Mouse (Mus musculus) naive thymus-derived CD4-positive, alpha-beta T cell, adult 2 months (primary cell): ENCODE data around the gene Pcsk5.

Experiments
- DNase-seq: peaks from one replicate; pipeline ENCODE4 v3.0.0-alpha.2; 2011; ENCODE audit warnings: low read depth

Gene Pcsk5

DNA sequence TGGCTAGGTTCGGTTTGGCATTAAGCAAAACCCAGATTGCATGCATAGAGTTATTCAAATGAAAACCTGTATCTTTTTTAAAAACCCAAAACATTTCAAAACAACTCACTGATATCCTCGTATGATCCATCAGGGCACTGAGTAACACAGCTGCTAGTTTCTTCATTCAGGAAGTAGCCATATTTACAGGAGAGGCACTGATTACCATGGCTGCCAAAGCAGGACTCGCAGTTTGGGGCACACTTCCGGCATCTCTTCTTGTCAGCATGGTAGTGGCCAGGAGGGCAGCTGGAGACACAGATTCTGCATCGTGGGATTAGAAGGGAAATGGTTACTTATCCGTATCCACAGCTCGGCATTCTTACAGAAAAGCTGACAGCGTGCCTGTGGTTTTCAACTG, 265.1 kb downstream of the Pcsk5 start:
- DNase-seq, result no peak

DNA sequence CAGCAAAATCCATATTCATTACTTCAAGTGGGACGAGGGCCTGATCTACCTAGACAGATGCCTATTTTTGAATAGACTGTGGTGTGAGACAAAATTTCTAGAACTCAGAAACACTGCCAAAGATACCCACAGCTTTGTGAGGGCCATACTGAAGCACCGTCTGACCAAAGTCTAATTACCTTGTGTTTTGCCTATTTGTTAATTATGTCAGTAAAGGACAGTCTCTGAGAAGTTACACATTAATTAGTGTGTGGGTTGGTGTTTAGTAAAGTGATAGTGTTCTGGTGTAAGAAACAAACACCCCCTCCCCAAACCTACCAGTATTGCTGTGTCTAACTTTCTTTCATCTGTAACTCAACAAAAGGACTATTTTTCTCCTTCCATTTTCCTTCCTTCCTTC, 266.5 kb downstream of the Pcsk5 start:
- DNase-seq, result no peak

DNA sequence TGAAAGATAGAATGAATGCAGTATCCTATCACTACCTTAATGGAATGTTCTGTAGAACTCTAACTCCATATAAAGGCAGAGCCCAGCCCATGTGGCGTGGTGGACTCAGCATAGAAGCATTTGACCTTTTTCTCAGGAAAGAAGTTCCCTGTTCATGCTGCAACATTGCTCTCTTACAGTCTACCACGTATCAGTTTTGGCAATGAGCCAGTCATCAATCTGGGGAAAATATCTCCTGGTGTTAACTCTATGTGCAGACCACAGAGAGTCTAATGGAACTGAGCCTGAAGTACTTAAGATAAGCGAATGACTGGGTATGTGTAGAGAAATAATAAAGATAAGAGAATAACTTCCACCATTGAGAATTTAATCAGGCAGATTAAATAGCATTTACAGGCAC, 270.2 kb downstream of the Pcsk5 start:
- DNase-seq, result no peak

DNA sequence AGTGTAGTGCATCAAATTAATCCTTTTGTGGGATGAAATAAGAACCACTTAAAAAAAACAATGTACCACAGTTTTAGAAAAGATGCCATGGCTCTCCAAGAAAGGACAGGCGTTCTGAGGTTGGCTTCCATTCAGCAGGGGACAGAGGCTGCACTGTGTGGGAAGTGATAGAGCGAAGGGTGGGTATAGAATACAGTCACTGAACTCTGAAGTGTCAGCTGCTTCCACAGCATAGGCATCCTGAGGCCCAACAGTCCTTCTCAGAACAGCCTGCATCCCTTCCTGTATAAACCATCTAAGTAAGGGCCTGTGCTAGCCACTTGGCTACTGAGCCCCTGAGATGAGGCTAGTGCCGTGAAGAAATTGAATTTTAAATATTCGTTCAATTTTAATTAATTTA, 271.3 kb downstream of the Pcsk5 start:
- DNase-seq, result no peak

DNA sequence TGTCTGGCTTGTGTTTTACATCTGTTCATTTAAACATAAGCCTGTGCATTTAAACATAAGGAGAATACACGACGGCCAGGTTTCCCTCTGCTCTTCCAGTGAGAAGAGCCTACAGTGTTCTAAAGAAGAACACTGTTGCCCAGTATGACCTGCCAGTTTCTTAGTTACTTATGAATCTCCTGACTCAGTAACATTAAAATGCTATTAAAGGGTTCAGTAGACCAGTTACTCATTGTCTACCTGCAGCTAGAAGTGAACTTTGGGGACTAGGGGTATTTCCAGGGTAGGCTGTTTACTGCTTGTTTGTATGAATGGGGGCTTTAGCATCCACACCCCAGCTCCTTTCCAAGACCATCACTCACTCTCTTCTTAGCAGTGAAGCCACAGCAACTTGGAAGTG, 278.7 kb downstream of the Pcsk5 start:
- DNase-seq, result no peak

DNA sequence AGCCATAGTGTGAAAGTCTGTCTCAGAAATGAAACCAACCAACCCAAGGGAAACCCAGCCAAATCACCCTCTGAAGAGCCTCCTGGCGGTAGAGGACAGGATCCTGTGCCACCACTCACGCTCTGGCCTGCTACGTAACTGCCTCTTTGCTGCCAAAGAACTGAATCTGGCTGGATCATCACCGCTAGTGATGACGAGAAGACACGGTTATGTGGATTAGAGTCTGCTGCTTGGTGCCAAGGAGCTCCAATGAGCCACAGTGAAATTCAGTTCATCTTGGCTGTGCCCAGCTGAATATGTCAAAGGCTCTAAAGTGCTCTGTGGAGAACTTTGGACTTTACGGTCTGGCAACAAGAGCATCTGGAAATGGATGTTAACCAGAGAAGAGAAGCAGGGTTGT, 282.3 kb downstream of the Pcsk5 start:
- no peak for DNase-seq

DNA sequence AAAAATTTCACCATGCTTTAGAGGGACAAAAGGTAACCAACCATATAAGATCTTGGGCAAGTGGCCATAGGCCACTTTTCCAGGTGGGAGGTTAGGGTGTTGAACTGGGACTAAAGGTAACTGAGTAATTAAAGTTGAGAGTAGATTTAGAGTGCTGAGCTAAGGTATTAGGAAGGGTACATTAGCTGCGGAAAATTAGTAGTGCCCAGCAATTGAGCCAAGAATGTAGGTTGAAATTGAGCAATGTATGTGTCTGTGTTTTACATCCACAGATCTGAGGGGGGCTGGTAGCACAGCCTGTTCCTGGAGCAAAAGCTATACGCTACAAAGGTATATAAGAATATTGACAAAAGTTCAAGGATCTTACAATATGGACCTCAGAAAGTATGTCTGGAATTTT, 282.9 kb downstream of the Pcsk5 start:
- DNase-seq, result no peak

DNA sequence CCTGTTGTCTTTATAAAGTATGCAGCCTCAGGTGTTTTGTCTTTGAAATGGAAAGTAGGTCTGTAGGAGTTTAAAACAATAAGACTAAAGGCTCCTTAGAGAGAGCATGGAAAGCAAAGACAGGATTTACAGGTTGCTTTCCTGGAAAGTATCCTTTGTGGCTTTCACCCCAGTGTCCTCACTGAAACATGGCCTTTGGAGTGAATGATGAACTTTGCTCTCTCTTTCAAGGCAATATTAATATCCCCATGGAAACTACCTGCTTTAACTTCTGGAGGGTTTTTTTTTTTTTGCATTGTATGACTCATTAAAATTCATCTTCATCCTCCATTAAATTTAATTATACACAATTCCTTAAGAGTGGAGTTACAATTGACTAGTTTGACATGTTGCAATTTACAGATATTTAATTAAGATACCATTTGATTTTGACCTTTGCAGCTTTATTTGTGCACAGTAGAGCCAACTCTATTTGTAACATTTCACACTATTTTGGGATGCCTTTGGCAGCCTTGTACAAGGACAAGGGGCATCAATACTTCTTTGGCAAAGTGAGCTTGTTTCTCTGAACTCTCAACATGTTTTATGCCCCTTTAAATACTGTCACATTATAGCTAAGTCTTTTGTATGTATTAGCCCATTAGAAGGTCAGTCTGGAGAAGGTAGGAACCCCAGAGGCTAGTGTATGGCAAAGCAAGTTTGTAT, 283.9 kb downstream of the Pcsk5 start:
- DNase-seq, result no peak

DNA sequence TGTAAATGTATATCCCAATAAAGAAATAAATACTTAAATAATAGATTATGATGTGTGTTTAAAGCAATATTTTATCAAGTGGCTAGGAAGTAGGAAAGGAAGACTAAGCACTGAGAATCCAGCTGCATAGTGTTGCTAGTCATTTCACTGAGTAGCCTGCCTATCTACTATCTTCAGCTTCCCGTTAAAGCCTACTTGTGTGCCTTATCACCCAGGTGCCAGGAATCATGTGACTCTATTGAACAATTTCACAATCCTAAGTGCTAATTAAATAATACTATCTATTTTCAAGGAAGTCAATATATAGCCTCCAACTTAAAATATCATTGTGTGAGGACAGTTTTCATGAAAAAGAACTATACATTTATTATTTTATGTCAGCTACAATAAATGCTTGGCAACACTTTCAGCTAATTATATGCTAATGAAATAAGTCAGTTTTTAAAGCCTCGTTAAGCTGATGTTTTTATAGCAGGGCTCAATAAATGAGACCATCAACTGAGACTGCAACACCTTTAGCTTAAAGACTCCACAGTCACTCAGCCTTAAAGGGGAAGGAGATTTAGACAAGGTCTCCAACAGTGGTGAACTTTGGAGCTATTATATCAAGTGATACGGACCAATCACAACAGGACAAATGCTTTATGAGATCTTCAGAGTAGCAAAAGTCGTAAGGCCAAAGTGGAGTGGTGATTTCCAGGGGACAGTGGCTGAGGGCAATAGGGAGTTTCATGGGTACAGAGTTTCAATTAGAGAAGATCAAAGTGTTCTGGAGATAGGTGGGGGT, 308.5 kb downstream of the Pcsk5 start:
- no peak for DNase-seq

DNA sequence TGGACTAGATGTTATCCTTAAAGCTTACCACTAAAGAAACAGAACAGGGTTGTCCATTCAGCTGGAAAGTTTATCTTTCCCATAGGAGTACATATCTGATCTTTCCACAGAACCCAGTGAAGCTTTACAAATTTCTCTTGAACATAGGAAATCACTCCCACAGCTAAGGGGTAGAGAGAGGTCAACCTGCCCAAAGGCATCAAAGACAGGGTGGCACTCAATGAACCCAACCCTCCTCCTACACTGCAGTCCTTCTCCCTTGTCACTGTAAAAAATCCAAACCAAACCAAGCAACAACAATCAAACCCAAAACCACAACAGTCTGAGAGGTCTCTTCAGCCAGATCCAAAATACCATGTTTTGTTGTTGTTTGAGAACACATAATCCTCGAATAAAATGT, 311.9 kb downstream of the Pcsk5 start:
- no peak for DNase-seq

DNA sequence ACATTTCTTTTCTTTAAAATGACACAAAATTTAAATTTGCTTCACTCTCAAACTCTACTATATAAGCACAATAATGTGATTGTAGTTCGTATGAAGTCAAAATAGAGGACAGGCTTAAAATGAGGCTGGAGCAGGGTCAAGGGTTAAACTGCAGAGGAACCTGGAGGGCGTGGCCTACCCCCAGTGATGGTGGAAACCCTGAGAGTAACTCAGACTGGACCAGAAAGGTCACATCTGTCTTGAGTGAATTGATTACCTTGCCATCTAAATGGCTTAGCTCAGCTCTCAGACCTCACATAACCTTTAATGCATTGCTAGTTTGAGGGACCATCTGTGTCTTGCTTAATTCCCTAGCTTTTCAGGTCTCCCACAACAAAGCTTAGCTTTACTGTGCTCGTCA, 323.0 kb downstream of the Pcsk5 start:
- no peak for DNase-seq

DNA sequence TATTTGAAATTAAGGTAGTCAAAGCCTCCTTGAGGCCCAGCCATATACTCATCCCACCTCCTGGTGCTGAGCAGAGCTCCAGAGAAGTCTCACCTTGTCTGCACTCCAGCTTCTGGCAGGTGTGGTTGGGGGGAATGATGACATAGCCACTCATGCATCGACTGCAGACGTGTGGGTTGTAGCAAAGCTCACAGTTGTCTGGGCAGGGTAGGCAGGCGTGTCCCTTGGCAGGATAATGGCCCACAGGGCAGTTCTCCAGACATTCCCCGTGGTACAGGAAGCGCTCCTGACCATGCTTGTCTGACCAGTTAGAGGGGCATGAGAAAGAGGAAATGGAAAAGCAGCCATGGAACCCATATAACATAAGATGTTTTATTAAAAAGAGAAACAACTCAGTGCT, 326.1 kb downstream of the Pcsk5 start:
- no peak for DNase-seq

DNA sequence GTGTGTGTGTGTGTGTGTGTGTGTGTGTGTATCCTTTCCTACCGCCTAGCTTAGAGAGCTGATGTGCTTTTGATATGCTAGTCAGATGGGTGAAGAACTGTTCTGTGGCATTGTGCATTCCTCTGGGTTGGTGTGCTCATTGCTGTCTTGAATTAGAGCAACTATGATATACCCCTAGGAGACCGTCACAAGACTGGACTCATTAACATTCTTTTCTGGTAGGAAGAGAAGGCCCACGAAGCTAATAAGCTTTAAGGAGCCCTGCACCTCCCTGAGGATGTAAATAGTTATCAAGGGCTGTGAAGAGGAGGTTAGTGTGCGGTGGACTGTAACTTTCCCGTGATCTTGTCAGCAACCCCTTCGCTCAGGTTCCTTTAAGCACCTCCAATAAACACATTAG, 333.2 kb downstream of the Pcsk5 start:
- DNase-seq, result no peak

DNA sequence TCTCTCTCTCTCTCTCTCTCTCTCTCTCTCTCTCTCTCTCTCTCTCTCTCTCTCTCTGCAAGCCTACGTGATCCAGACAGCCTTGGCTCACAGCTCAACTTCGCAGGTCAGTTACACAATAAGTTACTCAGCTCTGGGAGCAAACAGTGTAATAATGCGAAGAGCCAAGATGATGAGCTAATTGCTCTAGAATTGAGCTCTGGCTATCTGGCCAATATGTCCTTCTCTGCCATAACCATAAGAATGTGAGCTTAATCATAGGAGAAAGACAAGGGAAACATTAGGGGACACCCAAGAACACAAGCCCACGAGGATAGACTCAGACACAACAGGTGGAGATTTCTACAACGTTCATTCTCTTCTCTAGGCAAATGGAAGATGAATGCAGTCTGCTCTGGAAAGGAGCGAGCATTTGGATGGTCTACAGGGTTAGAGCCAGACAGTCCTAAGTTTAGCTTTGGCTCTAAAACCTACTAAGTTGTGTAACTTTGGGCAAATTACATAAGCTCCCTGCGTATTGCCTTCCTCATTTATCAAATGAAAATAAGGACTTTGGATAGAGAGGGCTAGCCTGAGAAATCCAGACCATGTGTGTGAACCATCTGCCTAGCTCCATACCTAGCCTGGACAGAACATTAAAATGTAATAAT, 338.7 kb downstream of the Pcsk5 start:
- no peak for DNase-seq

DNA sequence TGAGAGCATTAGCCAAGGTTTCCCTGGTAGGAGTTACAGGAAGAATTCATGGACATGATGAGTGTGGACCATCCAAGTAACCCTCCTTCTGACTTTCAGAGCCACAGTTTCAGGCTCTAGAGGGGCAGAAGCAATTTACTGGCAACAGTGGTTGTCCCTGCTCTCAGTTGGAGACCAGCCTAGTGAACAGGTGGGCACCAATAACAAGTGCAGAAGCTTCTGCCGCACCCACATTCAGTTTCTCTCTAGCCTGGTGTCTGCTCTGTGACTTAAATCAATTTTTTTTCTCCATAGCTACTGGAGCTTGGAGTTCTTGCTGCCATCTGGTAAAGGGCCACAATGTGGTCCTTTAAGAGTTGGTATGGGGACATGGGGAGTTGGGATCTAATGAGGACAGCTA, 341.3 kb downstream of the Pcsk5 start:
- no peak for DNase-seq

DNA sequence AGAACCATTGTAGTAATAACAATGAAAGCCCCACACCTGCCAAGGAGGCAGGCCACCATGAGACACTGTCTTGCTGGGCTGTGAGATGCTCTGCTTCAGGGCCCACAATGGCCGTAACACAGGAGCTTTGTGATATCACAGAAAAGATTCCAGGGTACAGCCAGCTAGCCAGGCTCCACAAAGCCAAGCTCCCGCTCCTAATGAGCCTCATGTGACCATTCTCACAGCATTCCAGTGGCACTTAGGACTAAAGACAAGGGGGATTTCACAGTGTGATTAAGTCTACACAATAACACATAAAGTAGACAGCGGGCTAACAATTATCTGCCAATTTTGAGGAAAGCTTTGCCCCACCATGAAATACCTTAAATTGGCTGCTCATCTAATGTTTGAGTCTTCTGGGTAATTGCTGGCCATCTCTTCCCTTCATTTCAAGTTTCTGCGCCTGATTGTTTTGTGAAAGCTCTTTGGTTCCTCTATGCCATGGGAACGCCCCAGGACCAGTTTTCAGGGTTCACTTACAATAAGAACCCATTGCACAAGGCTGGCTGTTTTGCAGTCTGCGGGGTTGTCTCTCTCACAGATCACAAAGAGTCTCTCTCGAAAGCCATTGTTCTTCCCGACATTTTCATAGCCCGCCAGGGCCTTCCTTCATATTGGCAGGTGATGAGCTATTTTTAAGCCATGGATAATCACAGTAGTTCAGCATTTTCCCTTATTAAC, 345.4 kb downstream of the Pcsk5 start:
- no peak for DNase-seq

DNA sequence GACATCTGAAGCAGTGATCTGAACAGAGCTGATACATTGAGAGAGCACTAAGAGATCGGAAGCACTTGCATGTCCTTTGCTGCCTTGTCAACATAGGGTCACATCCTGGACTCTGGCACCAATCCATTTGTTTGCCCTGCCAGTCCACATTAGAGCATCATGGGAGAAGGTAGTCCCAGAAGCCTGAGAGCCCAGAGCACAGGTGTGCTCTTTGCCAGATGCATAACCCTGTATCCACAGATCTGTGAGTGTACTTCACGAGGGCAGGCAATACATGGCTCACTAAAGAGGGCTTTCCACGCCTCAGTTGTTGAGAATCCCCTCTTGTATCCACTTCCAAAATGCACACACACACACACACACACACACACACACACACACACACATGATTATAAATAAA, 346.1 kb downstream of the Pcsk5 start:
- DNase-seq, result no peak

DNA sequence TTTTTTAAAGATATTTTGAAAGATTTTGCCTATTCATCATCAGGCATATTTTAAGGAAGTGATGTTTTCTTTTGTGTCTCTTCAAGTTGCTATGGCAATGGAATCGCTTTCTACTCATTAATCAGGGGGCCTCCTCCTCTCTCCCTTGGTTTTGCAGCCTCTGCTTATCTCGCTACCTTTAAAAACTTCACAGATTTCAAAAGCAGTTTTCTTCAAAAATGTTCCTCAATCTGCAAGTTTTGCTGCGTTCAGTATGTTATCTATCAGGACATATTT, 347.6 kb downstream of the Pcsk5 start:
- DNase-seq, result no peak

DNA sequence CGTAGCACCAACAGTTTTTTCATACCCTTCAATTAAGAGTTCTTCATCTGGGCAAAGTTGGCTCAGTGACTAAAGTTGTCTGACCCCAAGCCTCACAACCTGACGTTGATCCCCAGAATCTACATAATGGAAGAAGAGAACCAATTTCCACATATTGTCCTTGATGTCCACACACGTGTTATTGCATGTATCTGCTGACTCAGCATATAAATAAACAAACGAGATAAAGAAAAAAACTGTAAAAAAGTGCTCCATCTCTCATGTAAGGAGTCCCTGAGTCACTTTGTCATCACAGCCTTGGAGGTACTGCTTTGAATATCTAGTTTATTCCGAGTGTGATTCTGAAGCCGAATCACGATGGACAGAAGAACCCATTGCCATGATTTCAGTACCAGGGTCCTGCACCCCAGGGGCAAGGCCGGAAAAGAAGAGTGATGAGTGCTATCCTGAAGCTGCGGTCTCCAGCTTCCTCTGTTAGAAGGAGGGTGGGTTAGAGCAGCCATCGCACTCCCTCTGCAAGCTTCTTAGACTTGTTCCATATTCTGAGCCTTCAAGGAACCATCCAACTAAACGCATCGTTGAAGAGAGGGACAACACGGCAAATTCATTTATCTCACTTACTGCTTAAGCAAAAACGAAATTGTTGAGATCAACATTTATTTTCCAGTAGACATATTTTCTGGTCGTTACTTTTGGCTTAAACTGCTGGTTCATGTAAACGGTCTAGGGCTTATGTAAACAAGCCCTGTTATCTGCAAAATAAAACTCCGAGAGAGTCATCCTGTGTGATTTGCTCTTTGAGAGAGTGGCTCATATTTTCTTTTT, 348.2 kb downstream of the Pcsk5 start:
- no peak for DNase-seq

DNA sequence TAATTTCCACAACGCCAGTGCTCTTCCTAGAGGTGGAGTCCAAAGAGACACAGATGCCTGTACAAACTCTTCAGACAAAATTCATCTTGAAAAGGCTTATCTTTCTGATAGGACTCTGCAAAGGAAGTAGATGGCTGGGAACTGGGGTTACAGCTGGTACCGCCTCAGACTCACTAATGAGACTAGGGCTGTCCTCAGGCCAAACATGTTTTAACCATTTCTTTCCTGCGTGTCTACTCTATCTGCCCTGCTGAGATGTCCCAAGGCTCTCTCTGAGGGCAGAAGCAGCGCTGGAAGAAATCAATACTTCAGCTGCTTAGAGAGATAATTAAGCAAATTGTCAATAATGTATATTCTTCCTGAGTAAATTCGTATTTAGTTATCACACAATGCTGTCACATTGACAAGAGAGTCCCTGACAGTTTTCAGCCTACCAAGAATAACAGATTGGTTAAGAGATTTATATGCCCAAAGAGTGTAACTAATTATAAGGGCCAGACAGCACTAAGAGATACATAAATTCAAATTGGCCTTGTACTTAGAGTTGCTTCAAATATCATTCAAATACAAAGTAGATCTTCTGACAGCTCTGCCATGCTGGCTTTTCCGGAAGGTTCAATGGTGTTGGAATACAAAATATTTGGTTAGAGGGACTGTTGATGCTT, 355.2 kb downstream of the Pcsk5 start:
- no peak for DNase-seq

DNA sequence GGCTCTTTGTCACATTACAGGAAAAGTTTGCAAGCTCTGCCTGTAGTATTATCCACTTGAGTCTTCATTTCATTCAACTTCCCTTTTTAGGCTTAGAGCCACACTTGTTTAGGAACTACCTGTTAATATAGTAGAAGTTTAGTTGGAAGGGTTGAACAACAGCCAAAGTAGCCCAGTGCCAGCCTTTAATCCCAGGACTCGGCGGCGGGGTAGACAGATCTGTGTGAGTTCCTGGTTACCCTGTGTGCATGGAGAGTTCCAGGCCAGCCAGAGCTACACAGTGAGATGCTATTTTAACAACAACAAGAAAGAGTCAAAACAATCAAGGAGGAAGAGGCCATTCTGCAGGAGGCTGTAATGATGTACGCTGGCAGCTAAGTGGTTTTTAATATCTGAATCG, 358.0 kb downstream of the Pcsk5 start:
- DNase-seq, result no peak

DNA sequence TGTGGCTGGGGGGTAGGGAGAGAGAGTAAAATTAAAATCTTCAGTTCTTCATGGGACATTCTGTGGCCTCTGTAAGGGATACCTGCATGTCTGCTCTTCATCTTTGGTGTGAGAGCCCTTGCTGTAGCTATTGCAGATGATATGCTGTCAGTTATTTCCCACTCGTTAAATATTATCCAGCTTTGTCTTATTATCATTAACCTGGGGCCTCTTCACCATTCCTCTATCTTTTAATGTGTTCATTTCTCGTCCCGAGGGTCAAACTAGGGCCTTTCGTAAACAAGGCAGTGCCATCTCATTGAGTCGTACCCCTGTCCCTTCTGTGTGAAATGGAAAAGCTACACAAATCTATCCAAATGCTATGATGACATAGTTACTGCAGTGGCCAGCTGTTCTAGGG, 361.4 kb downstream of the Pcsk5 start:
- DNase-seq, result no peak
